Mouse (Mus musculus) cortical plate, adult 2 months (tissue): ENCODE measurements around the gene Fstl4. TPM values are rescaled to one million over a fixed set of nuclear protein-coding genes. Genes with fewer than 3 reads are reported as not detected.

ENCODE experiments used
- H3K27ac ChIP-seq: fragments of 200-500 bp; 2 replicates; pipeline ENCODE4 v1.5.1; 2012; ENCODE audit warnings: low read length, control low read depth, inconsistent platforms; ENCODE audit not compliant: insufficient read depth
- H3K4me1 ChIP-seq: fragments of 200-500 bp; 2 replicates; pipeline ENCODE4 v1.6.1; 2011; ENCODE audit warnings: low read length; ENCODE audit not compliant: control insufficient read depth, insufficient read depth
- H3K4me3 ChIP-seq: fragments of 200-500 bp; 2 replicates; pipeline ENCODE4 v1.5.1; 2011; ENCODE audit warnings: mild to moderate bottlenecking, low read length, control low read depth; ENCODE audit not compliant: insufficient read depth
- CTCF ChIP-seq: fragments of 200-500 bp; IDR thresholded peaks from 2 replicates; pipeline ENCODE4 v1.5.1; 2011; ENCODE audit warnings: mild to moderate bottlenecking, control low read depth, low read length; ENCODE audit not compliant: insufficient read depth; ENCODE audit errors: extremely low read depth
- POLR2A ChIP-seq: fragments of 200-500 bp; IDR thresholded peaks from 2 replicates; pipeline ENCODE4 v1.6.1; 2011; ENCODE audit warnings: mild to moderate bottlenecking, low read length, control low read depth; ENCODE audit not compliant: insufficient read depth; ENCODE audit errors: extremely low read depth
- polyA plus RNA-seq: library from polyadenylated mRNA; depleted of rRNA; stranded (reverse); fragments of >200 nt; gene quantifications from 2 replicates; pipeline ENCODE4 v1.2.3, GENCODE M21; 2012

Gene Fstl4
- polyA plus RNA-seq, 1 experiment = 10.1 TPM

DNA sequence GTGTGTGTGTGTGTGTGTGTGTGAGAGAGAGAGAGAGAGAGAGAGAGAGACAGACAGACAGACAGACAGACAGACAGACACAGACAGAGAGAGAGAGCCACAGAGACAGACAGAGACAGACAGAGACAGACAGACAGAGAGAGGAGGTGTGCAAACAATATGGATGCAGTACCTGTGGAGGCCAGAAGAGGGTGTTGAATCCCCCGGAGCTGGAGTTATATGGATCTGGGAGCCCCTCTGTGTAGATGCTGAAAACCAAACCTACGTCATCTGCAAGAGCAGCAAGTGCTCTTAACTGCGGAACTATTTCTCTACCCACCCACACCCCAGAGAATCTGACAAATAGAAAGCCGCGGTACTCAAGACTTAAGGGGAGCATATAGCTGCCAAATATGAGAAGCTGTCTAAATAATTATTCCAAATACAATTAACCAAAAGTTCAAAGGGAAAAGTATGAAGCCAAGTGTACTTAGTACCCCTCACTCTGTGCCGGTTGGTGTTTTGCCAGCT is 247.6 kb downstream of the Fstl4 start:
- Histone ChIP-seq H3K27ac (no peak overlapping the region), H3K4me1 (no peaks in the 10 kb centered on the region), H3K4me3 (no peak overlapping the region)
- TF ChIP-seq CTCF = 0 out of 2 replicates have a peak, but pooled peaks have one; percentile 21
- no peak for TF ChIP-seq POLR2A

DNA sequence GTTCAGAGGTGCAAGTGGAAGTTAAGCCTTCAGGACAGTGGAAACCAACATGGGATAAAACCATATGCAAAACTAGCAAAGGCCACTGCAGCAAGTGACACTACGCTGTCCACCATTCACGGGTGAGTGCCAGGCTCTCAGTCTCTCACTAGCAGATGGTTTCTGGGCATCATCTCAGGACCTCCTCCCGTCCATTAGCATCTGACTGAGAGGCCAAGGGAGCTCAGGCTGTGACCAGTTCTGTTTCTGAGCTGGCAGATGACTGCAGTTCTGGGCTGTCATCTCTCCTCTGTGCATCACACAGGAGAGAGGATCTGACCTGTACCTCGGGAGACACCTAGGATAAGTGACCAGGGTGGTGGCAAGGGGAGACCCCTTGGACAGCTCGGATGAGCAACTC is 249.5 kb downstream of the Fstl4 start:
- no peaks in the 10 kb centered on the region for H3K4me1 ChIP-seq
- H3K27ac ChIP-seq = no peak overlapping the region
- no peak overlapping the region for H3K4me3 ChIP-seq
- TF ChIP-seq CTCF (no peak), POLR2A (no peak)

DNA sequence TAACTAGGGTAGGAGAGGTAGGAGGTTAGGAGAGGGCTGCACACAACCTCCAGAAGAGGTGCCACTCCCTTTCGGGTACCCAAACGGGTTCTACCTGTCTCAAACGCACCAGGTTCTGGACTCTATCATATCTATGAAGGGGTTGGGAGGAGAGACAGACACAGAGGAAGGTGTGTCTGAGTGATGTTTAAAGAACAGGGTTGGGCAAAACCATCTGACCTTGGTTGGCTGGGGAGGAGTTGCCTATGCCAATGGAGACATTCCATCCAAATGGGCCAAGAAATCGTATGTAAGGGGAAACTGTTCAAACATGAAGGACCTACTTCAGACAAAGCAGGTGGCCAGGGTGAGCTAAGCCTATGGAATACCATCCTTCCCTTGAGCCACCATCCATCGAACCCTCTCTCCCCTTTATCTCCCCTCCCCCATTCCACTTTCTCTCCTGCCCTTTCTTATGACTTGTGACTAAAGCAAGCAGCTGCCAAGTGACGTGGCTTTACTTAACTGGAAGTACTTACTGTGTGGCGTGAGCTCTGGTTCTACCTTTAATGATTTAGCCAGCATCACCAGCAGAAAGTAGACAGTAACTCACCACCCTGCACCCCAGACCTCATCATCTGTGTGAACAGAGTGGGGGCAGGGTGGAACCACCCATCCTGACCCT is 252.1 kb downstream of the Fstl4 start:
- Histone ChIP-seq H3K4me1 (no peaks in the 10 kb centered on the region), H3K27ac (no peak overlapping the region), H3K4me3 (no peak overlapping the region)
- TF ChIP-seq CTCF (no peak), POLR2A (no peak)

DNA sequence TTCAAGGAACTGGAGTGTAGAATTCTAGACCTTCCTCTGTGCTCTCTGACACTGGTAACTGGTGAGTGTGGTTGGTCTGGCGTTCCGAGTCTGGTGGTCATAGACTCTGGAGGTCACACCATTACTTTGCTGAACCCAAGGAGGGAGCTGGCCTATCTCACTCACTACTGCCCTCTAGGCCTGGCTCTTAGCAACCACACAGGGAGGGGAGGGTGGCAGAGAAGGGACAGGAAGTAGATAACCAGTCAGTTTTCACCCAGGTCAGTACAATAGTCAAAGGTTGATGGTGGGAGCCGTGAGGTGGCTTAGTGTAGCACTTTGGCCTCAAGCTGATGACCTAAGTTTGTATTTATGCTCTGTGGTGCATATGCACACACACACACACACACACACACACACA is 255.1 kb downstream of the Fstl4 start:
- TF ChIP-seq CTCF (peak; percentile 16; the same call in 1 of the 2 replicates), POLR2A (no peak)
- H3K4me3 ChIP-seq = no peak overlapping the region
- no peaks in the 10 kb centered on the region for H3K4me1 ChIP-seq
- no peak overlapping the region for H3K27ac ChIP-seq

DNA sequence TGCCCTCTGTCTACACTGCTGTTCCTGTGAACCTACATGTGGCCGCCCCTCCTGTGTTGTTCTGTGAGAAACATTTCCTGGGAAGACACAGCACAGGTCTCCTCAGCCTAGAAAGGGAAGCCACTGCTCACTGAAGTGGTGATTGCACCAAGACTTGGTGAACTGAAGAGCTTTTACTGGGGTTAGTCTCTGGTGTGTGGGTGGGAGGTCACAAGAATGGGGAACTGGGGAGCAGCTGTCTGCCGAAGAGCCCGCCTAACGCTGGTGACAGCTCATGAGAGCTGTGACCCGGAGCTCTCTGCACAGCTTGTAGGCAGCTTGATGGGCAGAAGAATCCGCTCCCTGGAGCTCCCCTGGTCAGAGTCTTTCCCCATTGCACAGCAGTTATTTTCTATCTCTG is 260.0 kb downstream of the Fstl4 start:
- Histone ChIP-seq H3K27ac (no peak overlapping the region), H3K4me3 (no peak overlapping the region), H3K4me1 (no peaks in the 10 kb centered on the region)
- no peak for TF ChIP-seq POLR2A

DNA sequence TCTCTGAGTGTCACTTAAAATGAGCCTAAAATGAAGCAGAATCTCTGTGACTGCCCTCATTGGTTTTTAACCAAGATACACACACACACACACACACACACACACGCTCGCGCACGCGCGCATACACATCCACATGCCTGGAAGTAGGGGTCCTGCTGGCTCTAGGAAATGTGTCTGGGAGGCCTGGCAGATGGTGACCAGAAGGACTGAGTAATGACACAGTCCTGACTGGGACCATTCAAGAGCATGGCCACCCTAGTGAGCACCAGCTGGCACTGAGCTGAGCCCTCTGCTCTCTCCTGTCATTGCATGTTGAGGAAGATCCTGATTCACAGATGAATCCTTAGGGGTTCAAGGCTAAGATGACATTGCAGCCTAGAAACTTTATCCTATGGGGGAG is 261.3 kb downstream of the Fstl4 start:
- no peaks in the 10 kb centered on the region for H3K4me1 ChIP-seq
- TF ChIP-seq POLR2A (no peak), CTCF (no peak)
- no peak overlapping the region for H3K4me3 ChIP-seq
- H3K27ac ChIP-seq = no peak overlapping the region

DNA sequence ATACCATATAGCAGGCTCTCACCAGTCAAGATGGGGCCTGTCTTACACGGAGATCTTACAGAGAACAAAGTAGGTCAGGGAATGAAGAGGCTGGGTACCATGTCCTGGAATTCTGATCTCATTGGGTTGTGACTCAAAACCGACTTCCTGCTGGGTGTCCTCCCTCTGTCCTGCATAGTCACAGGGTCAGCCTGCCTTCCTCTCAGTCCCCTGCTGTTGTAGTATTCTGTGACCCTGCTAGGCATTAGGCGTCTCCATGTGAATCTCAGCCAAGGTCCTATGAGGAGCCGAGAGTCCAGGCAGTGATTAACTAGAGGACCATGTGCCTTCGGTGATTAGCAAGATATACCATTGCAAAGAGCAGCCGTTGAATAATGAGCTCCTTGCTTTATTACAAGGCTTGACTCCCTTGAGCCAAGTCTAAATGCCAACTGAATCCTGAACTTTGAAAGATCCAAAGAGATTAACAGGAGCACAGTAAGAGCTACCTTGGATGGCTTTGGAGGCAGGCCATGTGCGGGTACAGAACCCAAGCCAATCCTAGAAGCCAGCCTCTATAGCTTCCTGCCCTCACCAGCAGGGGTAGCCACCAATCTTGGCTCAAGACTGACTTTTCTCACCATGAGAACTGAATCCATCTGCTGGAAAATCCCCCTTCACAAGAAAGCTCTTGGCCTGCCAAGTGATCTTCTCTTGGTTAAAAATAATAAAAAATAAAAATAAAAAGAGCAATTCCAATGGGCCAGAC is 264.2 kb downstream of the Fstl4 start:
- Histone ChIP-seq H3K4me3 (no peak overlapping the region), H3K27ac (no peak overlapping the region), H3K4me1 (no peaks in the 10 kb centered on the region; the same call in 1 of the 2 replicates)
- TF ChIP-seq POLR2A (no peak), CTCF (no peak)

DNA sequence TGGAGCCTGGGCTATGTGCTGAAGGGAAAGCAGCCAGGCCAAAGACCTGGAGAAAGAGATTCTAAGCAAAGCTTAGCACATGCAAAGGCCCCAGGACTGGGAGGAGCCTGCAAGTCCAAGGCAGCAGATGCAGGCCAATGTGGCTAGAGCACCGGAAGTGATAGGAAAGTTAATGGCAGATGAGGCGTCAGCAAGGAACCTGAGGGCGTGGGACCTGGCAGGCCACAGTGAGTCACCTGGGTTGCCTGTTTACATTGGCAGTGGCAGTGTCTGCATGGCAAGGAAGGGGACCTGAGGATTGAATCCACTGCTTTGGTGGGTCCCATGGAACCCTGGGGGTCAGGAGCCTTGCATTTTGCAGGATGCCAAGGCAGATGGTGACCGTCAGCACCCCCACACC is 267.3 kb downstream of the Fstl4 start:
- Histone ChIP-seq H3K4me1 (no peaks in the 10 kb centered on the region; the same call in 1 of the 2 replicates), H3K27ac (no peak overlapping the region), H3K4me3 (no peak overlapping the region)
- TF ChIP-seq CTCF = no peak
- TF ChIP-seq POLR2A = no peak

DNA sequence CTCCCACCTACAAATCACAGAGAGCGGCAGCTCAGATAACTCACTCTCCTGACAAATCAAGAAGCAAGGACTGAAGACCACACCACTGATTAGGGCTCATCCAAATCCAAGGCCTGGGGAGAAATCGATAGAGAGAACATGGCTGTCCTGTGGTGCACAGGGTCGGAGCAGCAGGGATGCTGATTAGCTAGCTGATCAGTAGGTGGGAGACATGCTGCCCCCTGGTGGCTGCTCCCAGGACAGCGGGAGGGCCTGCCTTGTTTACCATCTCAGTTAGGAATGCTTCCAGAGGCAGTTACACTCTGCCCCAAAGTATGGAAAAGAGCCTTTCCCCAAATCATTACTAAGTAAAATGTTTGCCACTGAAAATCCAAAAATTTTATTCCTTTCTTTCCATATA is 267.9 kb downstream of the Fstl4 start:
- TF ChIP-seq CTCF = peak; percentile 85
- no peak for TF ChIP-seq POLR2A

DNA sequence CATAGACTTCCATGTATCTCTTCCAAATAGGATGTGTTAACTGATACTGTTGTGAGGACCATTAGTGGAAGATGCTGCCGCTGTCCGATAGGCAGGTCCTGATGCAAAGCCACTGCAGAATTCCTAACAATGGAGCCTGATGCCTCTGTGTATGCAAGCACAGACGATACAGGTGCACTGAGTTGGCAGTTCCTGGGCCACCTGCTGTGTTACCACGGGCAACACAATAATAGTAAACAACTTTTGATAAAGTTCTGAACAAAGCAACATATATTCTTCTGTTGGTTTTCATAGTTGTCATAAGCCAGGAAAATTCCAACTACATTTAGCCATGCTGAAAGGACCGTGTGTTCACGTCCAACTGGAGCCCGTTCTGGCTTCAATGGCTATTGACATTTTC is 271.0 kb downstream of the Fstl4 start:
- TF ChIP-seq POLR2A = no peak
- no peak for TF ChIP-seq CTCF
- no peaks in the 10 kb centered on the region; the same call in 1 of the 2 replicates for H3K4me1 ChIP-seq
- H3K27ac ChIP-seq = no peak overlapping the region
- no peak overlapping the region for H3K4me3 ChIP-seq

More for the DNA sequence above, 267.9 kb downstream of the Fstl4 start:
- no peaks in the 10 kb centered on the region; the same call in 1 of the 2 replicates for H3K4me1 ChIP-seq
- no peak overlapping the region for H3K4me3 ChIP-seq
- H3K27ac ChIP-seq = no peak overlapping the region
